Mouse (Mus musculus) hindbrain, embryonic 11.5 days (tissue): ENCODE measurements around the gene Mest. TPM values are rescaled to one million over a fixed set of nuclear protein-coding genes. Genes with fewer than 3 reads are reported as not detected.

ENCODE experiments used
- ATAC-seq: fragments of 200-750 bp; cut with Nextera tagmentation; 2 replicates; pipeline ENCODE4 v1.8.0; 2017; ENCODE audit warnings: mild to moderate bottlenecking, moderate TSS enrichment, moderate library complexity; ENCODE audit not compliant: low FRiP score
- DNase-seq: peaks from one replicate; pipeline ENCODE4 v3.0.0-alpha.2; 2015; ENCODE audit warnings: low spot score
- H3K27ac ChIP-seq: fragments of 300-500 bp; sonication (generic); 2 replicates; pipeline ENCODE4 v1.5.1; 2014; ENCODE audit warnings: mild to moderate bottlenecking, low read depth, low read length
- H3K27me3 ChIP-seq: fragments of 300-500 bp; sonication (generic); 2 replicates; pipeline ENCODE4 v1.6.1; 2014; ENCODE audit warnings: mild to moderate bottlenecking, low read length, moderate library complexity, mixed read lengths; ENCODE audit not compliant: control insufficient read depth, insufficient read depth
- H3K36me3 ChIP-seq: fragments of 300-500 bp; sonication (generic); 2 replicates; pipeline ENCODE4 v1.6.1; 2014; ENCODE audit warnings: mild to moderate bottlenecking, low read length, moderate library complexity, mixed read lengths; ENCODE audit not compliant: control insufficient read depth, insufficient read depth
- H3K4me1 ChIP-seq: fragments of 300-500 bp; sonication (generic); replicated peaks from 2 replicates; pipeline ENCODE4 v1.6.1; 2014; ENCODE audit warnings: low read length, mixed read lengths; ENCODE audit not compliant: control insufficient read depth, insufficient read depth
- H3K4me2 ChIP-seq: fragments of 300-500 bp; sonication (generic); replicated peaks from 2 replicates; pipeline ENCODE4 v1.6.1; 2014; ENCODE audit warnings: mild to moderate bottlenecking, low read depth, low read length
- H3K4me3 ChIP-seq: fragments of 300-500 bp; sonication (generic); 2 replicates; pipeline ENCODE4 v1.5.1; 2014; ENCODE audit warnings: low read depth, low read length
- H3K9ac ChIP-seq: fragments of 300-500 bp; sonication (generic); 2 replicates; pipeline ENCODE4 v1.6.1; 2014; ENCODE audit warnings: low read depth, low read length
- H3K9me3 ChIP-seq: fragments of 300-500 bp; sonication (generic); 2 replicates; pipeline ENCODE4 v1.6.1; 2016; ENCODE audit warnings: low read length; ENCODE audit not compliant: control insufficient read depth
- WGBS: fragments of 180-500 bp; shearing (Covaris S2); extraction: QIAGEN DNeasy Blood & Tissue Kit; methylation state at CpG from one replicate; pipeline ENCODE4 v1.1.7; 2014; 5-methylcytosine and 5-hydroxymethylcytosine counted together
- polyA plus RNA-seq: library from polyadenylated mRNA; unstranded; fragments of >200 nt; fragmentation: Nextera tagmentation; extraction: Ambion mirVana; gene quantifications from 2 replicates; pipeline ENCODE4 v1.2.1, GENCODE M21; 2014

Mest gene
- polyA plus RNA-seq, 1 experiment from 2014 or later: 1,227 TPM

DNA sequence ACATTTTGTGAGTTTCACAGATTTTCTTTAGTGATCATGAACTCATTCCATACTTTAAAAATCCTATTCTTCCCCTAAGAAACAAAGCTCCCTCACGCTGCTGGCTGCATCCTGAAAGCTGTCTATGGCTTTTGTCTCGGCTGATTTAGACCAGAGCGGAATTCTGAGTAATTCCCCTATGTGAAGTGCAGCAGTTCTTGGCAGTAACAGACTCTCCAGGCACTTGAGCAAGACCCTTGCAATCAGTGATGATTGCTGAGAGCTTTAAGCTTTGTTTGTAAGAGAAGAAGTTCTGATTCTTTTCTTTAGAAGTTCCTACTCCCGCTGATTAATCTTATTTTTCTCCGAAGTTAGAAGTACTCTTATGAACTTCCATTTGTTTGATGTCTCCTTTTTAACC lies 25.9 kb upstream of the Mest start:
- no peaks in the 10 kb centered on the region; the same call in 1 of the 2 replicates for H3K4me1 ChIP-seq
- H3K4me2 ChIP-seq: no peak overlapping the region
- 57% methylated on average over 5 of the region's 5 CpGs for WGBS
- H3K27ac ChIP-seq: no peak overlapping the region
- no peak overlapping the region for H3K9ac ChIP-seq
- H3K36me3 ChIP-seq: no peaks in the 10 kb centered on the region
- no peak overlapping the region for H3K4me3 ChIP-seq
- DNase-seq (no peak), ATAC-seq (no peak)
- H3K27me3 ChIP-seq: no peaks in the 10 kb centered on the region
- H3K9me3 ChIP-seq: no peaks in the 10 kb centered on the region

DNA sequence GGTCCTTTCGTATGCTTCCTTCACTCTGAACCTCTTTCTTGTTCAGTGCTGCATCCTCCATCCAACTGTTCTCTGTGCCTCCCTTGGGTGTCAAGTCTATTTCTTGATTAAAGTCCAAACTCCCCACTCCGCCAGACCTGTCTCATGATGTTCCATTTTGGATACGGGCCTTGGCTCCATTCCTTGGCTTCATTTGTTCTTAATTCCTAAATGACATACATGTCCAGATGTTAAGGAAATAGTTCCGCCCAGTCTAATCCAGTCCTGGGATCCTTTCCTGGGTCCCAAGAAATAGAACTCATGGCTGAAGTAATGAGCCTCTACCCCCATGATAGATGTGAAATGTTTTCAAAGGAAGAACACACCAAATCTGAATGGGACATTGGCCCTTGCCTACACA lies 25.3 kb upstream of the Mest start:
- no peaks in the 10 kb centered on the region; the same call in 1 of the 2 replicates for H3K4me1 ChIP-seq
- H3K27ac ChIP-seq: no peak overlapping the region
- H3K36me3 ChIP-seq: no peaks in the 10 kb centered on the region
- H3K9ac ChIP-seq: no peak overlapping the region
- no peak overlapping the region for H3K4me2 ChIP-seq
- no peaks in the 10 kb centered on the region for H3K27me3 ChIP-seq
- no peak overlapping the region for H3K4me3 ChIP-seq
- no peaks in the 10 kb centered on the region for H3K9me3 ChIP-seq
- ATAC-seq (no peak), DNase-seq (no peak)
- WGBS: 92% methylated on average over 4 of the region's 4 CpGs

DNA sequence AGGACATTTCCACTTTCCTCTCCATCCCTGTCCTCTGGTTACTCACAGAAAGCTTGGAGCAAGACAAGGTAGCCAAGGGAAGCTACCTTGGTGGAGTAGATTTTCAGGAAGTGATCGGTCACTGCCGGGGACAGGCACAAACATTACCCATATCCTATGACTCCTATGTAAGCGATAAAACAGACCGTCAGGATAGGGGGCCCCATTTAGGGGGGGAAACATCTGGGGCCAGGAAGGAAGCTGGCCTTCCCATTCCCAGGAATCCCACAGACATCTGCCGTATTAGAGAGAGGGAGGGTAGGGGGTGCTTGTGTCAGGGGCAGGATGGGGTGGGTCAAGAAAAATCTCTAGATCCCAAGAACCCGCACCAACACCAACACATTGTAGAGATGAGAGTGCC lies 23.2 kb upstream of the Mest start:
- no peak overlapping the region for H3K9ac ChIP-seq
- ATAC-seq (no peak), DNase-seq (no peak)
- no peaks in the 10 kb centered on the region for H3K27me3 ChIP-seq
- no peak overlapping the region for H3K27ac ChIP-seq
- no peaks in the 10 kb centered on the region for H3K9me3 ChIP-seq
- H3K36me3 ChIP-seq: no peaks in the 10 kb centered on the region
- WGBS: 65% methylated on average over 6 of the region's 6 CpGs
- H3K4me3 ChIP-seq: no peak overlapping the region
- no peak overlapping the region for H3K4me2 ChIP-seq
- H3K4me1 ChIP-seq: no peaks in the 10 kb centered on the region

DNA sequence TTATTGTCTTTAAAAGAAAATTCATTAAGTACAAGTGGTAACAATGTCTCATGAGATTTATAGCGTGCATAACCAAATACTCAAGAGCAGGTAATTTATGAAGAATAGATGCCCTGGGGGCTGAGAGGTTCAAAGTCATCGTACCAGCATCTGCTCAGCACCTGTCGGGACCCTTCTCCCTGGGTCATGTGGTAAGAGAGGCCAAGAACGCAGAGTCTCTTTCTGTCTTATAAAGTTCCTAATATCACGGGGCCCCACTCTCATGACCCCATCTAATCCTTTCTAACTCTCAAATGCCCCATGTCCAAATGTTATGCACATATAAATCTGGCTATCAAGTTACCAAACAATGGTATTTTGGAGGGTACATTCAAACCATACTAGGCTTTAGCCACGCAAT lies 20.5 kb upstream of the Mest start:
- H3K36me3 ChIP-seq: no peaks in the 10 kb centered on the region
- DNase-seq (no peak), ATAC-seq (no peak)
- no peak overlapping the region for H3K4me2 ChIP-seq
- H3K4me1 ChIP-seq: no peaks in the 10 kb centered on the region
- H3K27me3 ChIP-seq: no peaks in the 10 kb centered on the region
- no peaks in the 10 kb centered on the region for H3K9me3 ChIP-seq
- H3K9ac ChIP-seq: no peak overlapping the region
- no peak overlapping the region for H3K27ac ChIP-seq
- 73% methylated on average over 6 of the region's 6 CpGs for WGBS
- H3K4me3 ChIP-seq: no peak overlapping the region

DNA sequence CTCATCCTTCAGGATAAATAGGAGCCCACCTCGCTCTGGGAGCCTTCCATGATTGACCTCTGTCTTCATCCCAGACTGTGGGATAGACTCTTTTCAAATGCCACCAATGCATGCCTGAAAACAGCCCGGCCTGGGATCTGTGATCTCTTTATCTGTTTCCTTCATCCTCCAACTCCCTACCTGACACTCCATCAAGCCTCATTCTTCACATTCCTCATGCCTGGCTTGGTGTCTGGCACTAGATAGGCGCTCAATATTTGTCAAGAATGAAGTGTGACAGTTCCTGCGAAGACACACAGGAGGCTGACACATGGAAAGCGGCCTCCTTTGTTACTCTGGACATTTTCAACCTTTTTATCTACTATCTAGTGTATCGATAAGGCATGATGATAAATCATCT lies 19.9 kb upstream of the Mest start:
- DNase-seq: no peak

DNA sequence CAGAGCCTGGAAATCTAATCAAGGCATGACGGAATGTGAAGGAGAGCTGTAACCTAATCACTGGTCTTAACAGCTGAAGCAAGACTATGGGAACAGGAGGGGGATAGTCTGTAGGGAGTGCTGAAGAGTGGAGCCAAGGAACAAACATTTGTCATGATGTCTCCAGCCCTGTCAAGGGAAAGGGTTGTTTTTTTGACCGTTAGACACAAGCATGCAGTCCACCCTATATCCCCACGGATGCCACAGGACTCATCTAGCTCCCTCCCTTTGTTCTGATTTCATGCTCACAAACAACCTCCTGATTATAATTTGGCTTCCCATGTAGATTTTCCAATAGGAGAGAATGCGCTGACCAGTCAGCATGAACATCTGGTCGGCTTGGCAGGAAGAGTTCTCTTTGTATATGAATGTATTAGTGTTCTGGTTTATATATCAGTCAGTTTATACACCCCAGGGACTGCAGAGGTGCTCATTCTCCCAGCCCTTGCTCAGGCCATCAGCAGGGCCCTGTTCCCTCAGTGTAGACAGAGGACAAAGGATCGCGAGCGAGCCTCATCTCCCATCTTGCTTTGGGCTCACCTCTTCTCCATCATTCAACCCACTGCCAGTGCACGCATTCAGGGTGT lies 19.3 kb upstream of the Mest start:
- no peak for ATAC-seq
- 82% methylated on average over 9 of the region's 9 CpGs for WGBS
- H3K27ac ChIP-seq: no peak overlapping the region

More for the DNA sequence above, 19.9 kb upstream of the Mest start:
- no peaks in the 10 kb centered on the region for H3K9me3 ChIP-seq
- H3K4me1 ChIP-seq: no peaks in the 10 kb centered on the region
- H3K9ac ChIP-seq: no peak overlapping the region
- H3K4me3 ChIP-seq: no peak overlapping the region
- WGBS: 75% methylated on average over 6 of the region's 6 CpGs
- H3K4me2 ChIP-seq: no peak overlapping the region
- H3K27me3 ChIP-seq: no peaks in the 10 kb centered on the region
- H3K36me3 ChIP-seq: no peaks in the 10 kb centered on the region
- H3K27ac ChIP-seq: no peak overlapping the region
- ATAC-seq: no peak

DNA sequence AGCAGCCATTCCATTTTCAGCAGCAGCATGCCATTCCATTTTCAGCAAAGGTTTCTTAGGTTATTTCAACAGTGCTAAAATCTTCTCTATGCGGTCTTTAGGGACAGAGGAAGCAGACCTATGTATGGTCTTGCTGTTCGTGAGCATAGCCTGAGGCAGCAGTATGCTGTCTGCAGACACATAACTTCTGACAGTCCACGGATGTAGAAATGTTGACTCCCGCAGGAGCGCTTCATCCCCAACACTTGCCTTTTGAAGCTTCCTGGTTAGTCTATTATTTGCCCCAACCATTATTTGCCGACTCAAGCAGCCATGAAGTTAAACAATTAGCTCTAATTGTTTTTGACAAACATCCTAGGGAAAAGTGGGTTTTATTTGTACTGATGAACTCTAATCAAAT lies 14.2 kb upstream of the Mest start:
- H3K9me3 ChIP-seq: no peaks in the 10 kb centered on the region
- ATAC-seq (no peak), DNase-seq (no peak)
- H3K9ac ChIP-seq: no peak overlapping the region
- no peak overlapping the region for H3K4me3 ChIP-seq
- H3K4me2 ChIP-seq: no peak overlapping the region
- whole genome bisulfite sequencing: 43% methylated on average over 6 of the region's 6 CpGs
- H3K27me3 ChIP-seq: no peaks in the 10 kb centered on the region
- H3K27ac ChIP-seq: no peak overlapping the region
- no peaks in the 10 kb centered on the region for H3K36me3 ChIP-seq
- no peaks in the 10 kb centered on the region for H3K4me1 ChIP-seq

More for the DNA sequence above, 19.3 kb upstream of the Mest start:
- no peak overlapping the region for H3K4me2 ChIP-seq
- no peak overlapping the region for H3K9ac ChIP-seq
- H3K9me3 ChIP-seq: no peaks in the 10 kb centered on the region
- no peak overlapping the region for H3K4me3 ChIP-seq
- no peaks in the 10 kb centered on the region for H3K4me1 ChIP-seq
- no peak for DNase-seq
- no peaks in the 10 kb centered on the region for H3K27me3 ChIP-seq
- H3K36me3 ChIP-seq: no peaks in the 10 kb centered on the region

DNA sequence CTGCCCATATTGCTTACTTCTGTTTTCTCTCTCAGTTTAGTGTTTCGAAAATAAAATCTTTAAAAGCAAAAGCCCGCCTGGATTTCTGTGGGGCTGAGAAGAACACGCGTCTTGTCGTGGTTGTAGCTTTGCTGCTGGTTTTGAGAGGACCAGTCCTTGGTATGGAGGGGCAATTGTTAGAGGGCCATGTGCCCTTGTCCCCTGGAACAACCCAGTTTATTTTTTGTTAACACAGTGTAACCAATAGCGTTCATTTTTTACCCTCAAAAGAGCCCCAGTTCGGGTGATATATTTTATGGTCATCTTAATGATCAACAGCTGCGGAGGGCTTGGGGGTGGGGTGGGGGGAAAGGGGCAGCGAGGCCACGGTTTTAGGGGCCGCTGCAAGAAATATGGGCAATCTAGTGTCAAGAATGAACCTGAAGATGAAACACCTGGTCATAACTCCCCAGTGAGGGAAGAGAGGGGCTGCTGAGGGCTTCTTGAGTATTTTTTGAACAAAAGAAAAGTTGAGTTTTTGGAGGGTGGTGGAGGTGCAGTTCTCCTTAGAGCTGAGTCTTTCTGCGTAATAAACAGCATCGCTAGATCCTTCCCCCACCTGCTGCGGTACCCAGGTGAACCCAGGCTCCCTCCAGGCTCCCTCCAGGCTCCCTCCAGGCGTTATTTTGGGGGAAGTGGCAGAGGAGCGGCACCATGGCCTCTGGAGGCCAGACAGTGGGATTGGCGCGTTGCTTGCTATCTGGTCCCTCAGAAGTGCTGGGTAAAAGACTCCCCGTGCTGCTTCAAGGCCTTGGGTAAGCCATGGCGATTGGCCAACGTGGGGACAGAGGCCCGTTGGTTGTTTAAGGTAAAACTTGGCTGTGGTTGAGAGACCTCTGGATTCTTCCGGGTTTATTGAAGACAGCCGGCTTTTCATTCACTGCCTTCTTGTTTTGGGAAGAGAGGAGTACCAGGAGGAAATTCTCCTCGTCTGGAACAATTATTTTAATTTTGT lies 12.7 kb upstream of the Mest start:
- H3K9me3 ChIP-seq: no peaks in the 10 kb centered on the region
- H3K27me3 ChIP-seq: no peaks in the 10 kb centered on the region
- H3K36me3 ChIP-seq: no peaks in the 10 kb centered on the region
- no peak for DNase-seq
- H3K4me3 ChIP-seq: no peak overlapping the region
- ATAC-seq: no peak
- H3K9ac ChIP-seq: no peak overlapping the region
- no peak overlapping the region for H3K27ac ChIP-seq
- no peak overlapping the region for H3K4me2 ChIP-seq
- WGBS: 67% methylated on average over 25 of the region's 25 CpGs
- no peaks in the 10 kb centered on the region for H3K4me1 ChIP-seq

DNA sequence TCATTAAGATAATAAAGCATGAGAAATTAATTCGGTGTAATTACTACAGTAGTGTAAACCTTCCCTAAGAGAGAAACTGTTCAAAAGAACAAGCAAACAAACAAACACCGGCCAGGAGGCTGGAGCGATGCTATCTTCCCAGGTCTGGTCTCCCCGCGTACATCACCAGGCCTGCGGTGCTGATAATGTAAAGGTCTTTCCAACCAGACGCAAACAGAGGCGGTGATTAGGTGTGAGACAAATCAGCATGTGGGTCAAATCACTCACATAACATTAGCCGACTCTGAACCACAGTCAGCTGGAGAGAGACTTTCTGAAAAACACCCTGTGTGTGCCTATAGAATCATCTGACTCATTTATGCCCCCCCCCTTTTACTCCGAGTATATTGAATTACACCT lies 12.0 kb upstream of the Mest start:
- H3K36me3 ChIP-seq: no peaks in the 10 kb centered on the region
- no peak overlapping the region for H3K9ac ChIP-seq
- no peak overlapping the region for H3K4me2 ChIP-seq
- H3K27ac ChIP-seq: no peak overlapping the region
- DNase-seq (no peak), ATAC-seq (no peak)
- 66% methylated on average over 10 of the region's 10 CpGs for WGBS
- no peaks in the 10 kb centered on the region for H3K9me3 ChIP-seq
- H3K4me3 ChIP-seq: no peak overlapping the region
- H3K27me3 ChIP-seq: no peaks in the 10 kb centered on the region
- H3K4me1 ChIP-seq: no peaks in the 10 kb centered on the region
